Mouse (Mus musculus): ENCODE measurements around the gene Usp26.
A peak's percentile ranks its signal among the peaks of the same experiment; 100 is the strongest.

The Usp26 gene

DNA sequence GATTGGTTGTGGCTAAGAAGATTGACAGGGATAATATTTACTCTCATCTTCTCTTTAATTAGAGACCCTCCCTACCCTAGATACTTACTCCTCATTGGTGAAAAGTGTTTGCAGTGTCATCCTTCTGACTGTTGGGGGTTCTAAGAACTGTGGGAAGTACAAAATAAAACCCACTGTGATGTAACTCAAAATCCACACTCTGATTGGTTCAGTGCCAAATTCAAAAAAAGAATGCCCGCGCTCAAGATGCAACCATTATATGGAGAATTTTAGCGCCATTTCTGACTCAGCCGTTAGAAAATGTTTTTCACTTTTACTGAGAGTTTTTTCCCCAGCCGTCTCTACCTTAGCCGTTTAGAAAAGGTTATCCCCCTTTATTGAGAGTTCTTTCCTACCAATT lies at the start of gene Usp26:
TSS of gene Usp26 (minus strand) at position 101 of the 400 bp plus-strand sequence.
- no peak for DNase-seq

GRCm38 (mm10) chrX:51814466-51815247 lies 13.6 kb upstream of the Usp26 start:
- DNase-seq, result peak in 1 of 2 experiments; percentile 1

GRCm38 (mm10) chrX:51767457-51767856 lies 33.6 kb downstream of the Usp26 start:
- peak; percentile 10 to 48 for DNase-seq

GRCm38 (mm10) chrX:51736450-51736849 lies 64.6 kb downstream of the Usp26 start:
- peak; percentile 27 to 61 for DNase-seq

DNA sequence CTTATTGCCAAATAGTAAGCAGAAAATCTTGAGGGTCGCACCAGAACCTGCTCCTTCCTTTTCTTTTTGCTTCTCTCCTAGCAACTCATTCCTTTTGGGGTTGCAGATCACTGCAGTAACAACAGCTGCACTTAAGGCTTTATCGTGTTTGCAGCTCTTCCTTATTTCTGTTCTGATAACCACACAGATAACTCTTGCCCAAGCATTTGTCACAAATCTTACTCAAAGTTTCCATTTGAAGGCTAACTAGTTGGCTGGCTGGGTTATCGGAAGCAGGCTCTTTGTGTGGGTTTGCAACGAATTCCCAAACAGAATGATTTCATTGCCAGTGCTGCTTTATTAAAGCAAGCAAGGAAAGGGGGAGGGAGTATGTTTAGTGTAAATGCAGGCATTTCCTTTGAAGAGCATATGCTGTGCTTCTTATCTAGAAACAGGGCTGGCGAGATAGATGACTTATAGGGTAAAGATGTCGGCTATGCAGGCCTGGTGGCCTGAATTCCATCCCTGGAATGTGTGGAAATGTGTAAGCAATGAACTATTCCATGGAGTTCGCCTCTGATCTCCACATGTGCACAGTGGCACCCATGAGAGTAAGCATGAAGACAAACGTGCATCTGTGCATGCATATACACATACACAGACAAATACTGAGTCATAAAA lies 86.8 kb downstream of the Usp26 start:
- DNase-seq, result no peak

DNA sequence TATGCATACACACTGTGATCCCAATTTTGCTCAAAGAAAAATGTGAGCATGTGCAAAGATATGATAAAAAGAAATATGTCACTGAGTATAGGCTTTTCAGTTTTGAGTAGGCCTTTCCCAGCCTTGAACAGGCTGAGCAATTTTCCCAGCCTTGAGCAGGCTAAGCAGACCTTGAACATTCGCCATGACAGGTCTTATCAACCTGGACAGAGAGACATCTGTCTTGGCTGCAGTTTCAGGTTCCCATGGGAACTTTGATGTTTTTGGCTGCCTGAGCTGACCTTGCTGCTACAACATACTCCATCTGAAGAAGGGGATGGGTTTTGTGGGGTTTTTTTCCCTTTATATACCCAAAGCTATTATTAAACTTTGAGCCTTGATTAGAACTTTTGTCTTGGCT lies 88.0 kb downstream of the Usp26 start:
- no peak for DNase-seq

All from kidney, postnatal 36 days (tissue).